Mouse (Mus musculus): Measurements from ENCODE around the gene Pramef8. TPM values are rescaled to one million over a fixed set of nuclear protein-coding genes. Genes with fewer than 3 reads are reported as not detected.

Gene Pramef8
- polyA plus RNA-seq, 1 experiment from 2014 or later = 16.8 TPM

Other genes starting within 250 kb of the Pramef8 start
- gene Prdm2, start 199.4 kb upstream of the Pramef8 start, polyA plus RNA-seq (2014; fragmentation: Nextera tagmentation; extraction: Ambion mirVana) = 15.8 and 16.9 TPM in 2 replicates
- 29.6 and 32.0 TPM in 2 replicates for gene Pdpn, start 112.9 kb upstream of the Pramef8 start, polyA plus RNA-seq (2014; fragmentation: Nextera tagmentation; extraction: Ambion mirVana)
- gene Lrrc38, start 62.7 kb upstream of the Pramef8 start, polyA plus RNA-seq (2014; fragmentation: Nextera tagmentation; extraction: Ambion mirVana) = 0.11 and 0.41 TPM in 2 replicates
- gene Pramel1, start 18.0 kb upstream of the Pramef8 start, polyA plus RNA-seq (2014; fragmentation: Nextera tagmentation; extraction: Ambion mirVana) = not detected in 2 replicates
- not detected in 2 replicates for gene Oog4, start 37.9 kb downstream of the Pramef8 start, polyA plus RNA-seq (2014; fragmentation: Nextera tagmentation; extraction: Ambion mirVana)
- not detected in 2 replicates for gene Gm13043, start 98.9 kb downstream of the Pramef8 start, polyA plus RNA-seq (2014; fragmentation: Nextera tagmentation; extraction: Ambion mirVana)
- not detected in 2 replicates for gene Gm13040, start 123.5 kb downstream of the Pramef8 start, polyA plus RNA-seq (2014; fragmentation: Nextera tagmentation; extraction: Ambion mirVana)
- not detected in 2 replicates for gene BC080695, start 139.3 kb downstream of the Pramef8 start, polyA plus RNA-seq (2014; fragmentation: Nextera tagmentation; extraction: Ambion mirVana)
- not detected in 2 replicates for gene Gm13057, start 139.3 kb downstream of the Pramef8 start, polyA plus RNA-seq (2014; fragmentation: Nextera tagmentation; extraction: Ambion mirVana)
- gene Gm13083, start 202.6 kb downstream of the Pramef8 start, polyA plus RNA-seq (2014; fragmentation: Nextera tagmentation; extraction: Ambion mirVana) = not detected in 2 replicates
- not detected in 2 replicates for gene Gm13088, start 244.8 kb downstream of the Pramef8 start, polyA plus RNA-seq (2014; fragmentation: Nextera tagmentation; extraction: Ambion mirVana)

Data from limb, embryonic 11.5 days (tissue).